Mouse (Mus musculus): Measurements from ENCODE around the gene Ufd1.
"Not testable (repeated sequence)": the region's sequence is repeated elsewhere in the genome, so short reads cannot be mapped to it uniquely, and the experiment has no call there.

Ufd1 gene

GRCm38 (mm10) chr16:18812385-18812910, 869 bp downstream of the Ufd1 start:
- peak; percentile 15 for DNase-seq

DNA sequence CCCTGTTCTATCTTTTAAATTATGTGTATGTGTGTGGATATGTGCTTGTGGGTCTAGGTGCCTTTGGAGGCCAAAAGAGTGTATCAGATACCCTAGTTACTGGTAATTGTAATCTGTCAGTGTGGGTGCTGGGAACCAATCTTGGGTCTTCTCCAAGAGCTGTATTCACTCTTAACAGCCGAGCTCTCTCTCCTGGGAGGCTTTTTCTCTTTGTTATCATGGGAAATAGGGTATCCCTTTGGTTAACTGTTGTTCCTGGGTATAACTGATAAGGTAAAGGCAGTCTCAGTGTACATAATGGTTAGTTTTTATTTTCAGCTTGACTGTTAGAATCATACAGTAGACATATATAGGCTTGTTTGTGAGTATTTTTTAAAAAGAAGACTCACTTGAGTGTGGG, 10.8 kb downstream of the Ufd1 start:
- no peak for DNase-seq

GRCm38 (mm10) chr16:18822925-18823324, 11.3 kb downstream of the Ufd1 start:
- no peak for DNase-seq

- DNase-seq, result no peak
These were observed 17.1 kb downstream of the Ufd1 start for GRCm38 (mm10) chr16:18828630-18829029.

DNA sequence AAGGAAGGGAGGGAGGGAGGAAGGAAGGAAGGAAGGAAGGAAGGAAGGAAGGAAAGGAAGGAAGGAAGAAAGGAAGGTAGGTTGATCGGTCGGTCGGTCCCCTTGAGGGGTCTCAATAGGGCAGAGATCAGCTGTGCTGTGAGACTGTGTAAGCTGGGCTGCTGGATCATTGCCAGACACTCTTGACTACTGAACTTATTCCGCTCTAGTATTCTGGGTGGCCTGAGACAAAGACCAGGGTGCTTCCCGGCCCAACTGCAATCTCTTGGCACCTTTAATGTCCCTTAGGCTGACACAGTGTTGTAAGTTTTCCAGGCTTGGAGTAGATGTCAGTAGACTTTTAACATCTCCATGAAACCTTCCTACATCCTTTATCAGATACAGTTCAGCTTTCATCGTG, 17.5 kb downstream of the Ufd1 start:
- no peak for DNase-seq

- no peak for DNase-seq
These were observed 21.9 kb downstream of the Ufd1 start for GRCm38 (mm10) chr16:18833486-18833885.

GRCm38 (mm10) chr16:18836073-18836467, 24.5 kb downstream of the Ufd1 start:
- no peak for DNase-seq

DNA sequence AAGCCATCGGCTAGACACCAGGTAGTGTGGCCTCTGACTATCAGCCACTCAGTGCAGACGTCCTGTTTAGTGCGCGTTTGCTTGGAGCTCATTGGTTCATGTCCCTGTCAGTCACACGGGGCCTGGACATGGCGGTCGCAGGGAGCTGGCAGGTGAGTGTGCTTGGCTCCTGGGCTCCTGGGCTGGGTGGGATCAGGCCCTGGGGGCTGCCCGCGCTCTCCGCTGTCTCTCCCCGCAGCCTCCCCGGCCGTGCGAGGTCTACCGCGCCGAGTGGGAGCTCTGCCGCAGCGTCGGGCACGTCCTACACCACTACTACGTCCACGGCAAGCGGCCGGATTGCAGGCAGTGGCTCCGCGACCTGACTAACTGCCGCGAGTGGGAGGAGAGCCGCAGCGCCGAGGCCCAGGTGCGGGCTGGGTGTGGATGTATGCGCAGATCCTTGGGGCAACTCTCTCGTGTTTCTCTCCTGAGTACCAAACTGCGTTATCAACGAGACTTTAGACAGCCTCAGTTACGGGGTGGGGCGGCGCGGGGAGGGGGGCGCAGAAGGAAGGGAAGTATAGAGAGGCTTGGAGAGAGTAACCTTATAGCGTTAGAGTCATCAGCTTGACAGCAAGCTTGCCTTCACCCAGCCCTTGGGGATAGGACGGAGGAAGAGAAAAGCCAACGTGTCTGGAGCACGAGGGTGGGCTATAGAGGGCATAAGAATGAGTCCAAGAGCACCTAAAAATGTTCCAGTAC, 25.1 kb downstream of the Ufd1 start, which contains the start of the genes 2510002D24Rik and Gm28539:
Gene 2510002D24Rik, plus strand, starts transcription at position 111 of the 741 bp plus-strand sequence.
Gene Gm28539, plus strand, starts transcription at position 117 of the 741 bp plus-strand sequence.
- peak; percentile 94 for DNase-seq

GRCm38 (mm10) chr16:18838346-18838745, 26.8 kb downstream of the Ufd1 start:
- no peak for DNase-seq

- no peak for DNase-seq
These were observed 34.8 kb downstream of the Ufd1 start for GRCm38 (mm10) chr16:18846301-18846820.

- not testable (repeated sequence) for DNase-seq
These were observed 38.1 kb downstream of the Ufd1 start for GRCm38 (mm10) chr16:18849521-18850190.

DNA sequence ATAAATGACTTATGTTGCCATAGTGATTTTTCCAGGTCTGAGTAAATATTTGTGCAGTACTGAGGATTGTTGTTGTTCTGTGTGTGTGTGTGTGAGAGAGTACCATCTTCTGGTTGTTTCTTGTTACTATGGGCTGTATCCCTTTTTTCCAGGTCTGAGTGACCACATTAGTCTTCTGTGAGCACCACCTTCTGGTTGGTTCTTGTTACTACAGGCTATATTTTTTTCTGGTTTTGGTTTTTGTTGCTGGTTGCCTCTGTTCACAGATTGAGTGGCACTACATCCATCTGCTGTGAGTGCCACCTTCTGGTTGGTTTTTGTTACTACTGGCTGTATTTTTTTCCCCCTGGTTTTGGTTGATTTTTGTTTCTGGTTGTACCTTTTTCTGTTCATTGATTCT, 47.0 kb downstream of the Ufd1 start:
- DNase-seq, result no peak

DNA sequence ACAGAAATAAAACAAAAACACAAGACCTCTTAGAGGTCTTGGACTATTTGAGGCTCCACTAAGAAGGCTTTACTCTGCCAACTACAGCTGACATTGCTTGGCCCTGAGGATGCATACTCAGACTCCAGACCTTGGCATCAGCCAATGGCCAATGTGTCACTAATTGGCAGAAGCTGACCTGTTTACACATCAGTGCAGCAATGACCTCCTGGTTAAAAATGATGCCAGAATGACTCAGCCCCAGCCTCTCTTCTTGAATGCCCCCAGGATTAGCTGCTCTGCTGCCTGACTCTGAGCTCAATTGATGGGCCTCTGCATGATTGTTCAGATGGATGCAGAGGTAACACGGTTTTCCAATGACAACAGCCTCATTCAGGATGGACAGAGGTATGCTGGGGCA, 48.6 kb downstream of the Ufd1 start:
- no peak for DNase-seq

- DNase-seq, result not testable (repeated sequence)
These were observed 58.9 kb downstream of the Ufd1 start for GRCm38 (mm10) chr16:18870495-18870894.

DNA sequence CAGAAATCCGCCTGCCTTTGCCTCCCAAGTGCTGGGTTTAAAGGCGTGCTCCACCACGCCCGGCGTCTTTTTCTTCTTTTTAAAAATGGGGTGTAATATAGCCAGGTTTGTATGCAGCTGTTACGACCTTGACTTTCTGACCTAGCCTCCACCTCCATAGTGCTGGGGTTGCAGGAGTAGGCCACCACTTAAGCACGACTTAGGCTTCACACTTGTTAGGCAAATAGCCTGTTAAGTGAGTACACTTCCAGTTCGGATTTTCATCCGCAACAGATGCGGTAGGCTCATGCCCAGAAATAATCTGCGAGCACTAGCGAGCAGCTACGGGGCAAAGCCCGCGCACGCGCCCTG, 64.5 kb downstream of the Ufd1 start:
- no peak for DNase-seq

DNA sequence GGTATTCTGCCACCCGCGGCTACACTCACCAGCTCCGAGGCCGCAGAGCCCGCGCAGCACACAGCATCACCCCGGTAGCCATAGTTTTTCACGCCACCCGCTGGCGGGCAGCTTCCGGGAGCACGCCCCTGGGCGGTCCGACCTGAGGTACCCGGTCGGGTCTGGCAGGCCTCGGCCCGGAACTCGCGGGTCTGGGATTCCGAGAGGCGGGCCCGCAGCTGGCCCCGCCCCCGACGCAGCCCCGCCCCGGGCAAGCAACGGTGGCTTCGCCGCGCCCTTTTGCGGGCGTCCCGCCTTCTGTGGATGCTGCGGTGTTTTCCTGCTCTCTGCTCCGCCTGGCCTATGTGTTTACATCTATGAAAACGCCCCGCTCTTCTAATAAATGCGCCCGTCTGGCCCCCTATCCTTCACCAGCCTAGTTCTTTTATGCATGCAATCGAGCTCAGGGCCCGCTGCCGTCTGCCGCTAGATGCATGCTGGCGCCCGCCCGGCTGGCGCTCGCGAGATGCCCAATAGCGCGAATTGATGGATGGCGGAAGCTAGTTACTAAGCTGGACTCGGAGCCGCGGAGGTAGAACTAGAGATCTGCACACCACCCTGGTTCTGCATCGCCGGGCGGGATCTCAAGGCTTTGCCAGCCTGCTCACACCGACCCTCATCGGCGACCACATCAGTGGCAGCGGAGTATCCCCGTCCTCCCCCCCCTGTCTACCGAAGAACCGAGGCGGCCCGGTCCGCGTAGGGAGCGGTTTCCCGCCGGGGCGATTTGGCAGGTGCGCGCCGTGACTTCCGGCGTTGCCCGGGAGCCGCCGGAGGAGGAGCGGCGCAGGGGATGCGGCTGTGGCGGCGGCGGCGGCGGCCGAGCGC, 65.1 kb downstream of the Ufd1 start, which contains the start of the genes Mrpl40 and Hira:
Gene Mrpl40, minus strand, starts transcription at position 421 of the 867 bp plus-strand sequence.
Gene Hira, plus strand, starts transcription at position 596 of the 867 bp plus-strand sequence.
- DNase-seq, result peak; percentile 89

GRCm38 (mm10) chr16:18877386-18878090, 66.0 kb downstream of the Ufd1 start:
- DNase-seq, result peak; percentile 43

GRCm38 (mm10) chr16:18878091-18878720, 66.6 kb downstream of the Ufd1 start:
- DNase-seq, result peak; percentile 20

DNA sequence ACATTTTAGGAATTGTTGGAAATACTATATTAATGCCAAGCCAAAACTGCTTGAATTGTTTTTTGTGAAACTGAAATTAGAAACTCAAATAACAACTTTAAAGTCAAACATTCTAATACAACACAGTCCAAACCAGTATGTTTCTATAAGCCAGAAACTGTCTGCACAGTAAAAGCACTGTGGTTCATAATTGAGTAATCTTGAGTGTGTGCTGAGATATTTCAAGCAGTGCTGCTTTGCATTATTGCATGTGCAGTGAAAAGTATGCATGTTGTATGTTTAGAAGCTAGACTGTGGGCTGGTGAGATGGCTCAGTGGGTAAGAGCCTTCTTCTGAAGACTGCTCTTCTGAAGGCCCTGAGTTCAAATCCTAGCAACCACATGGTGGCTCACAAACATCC, 72.5 kb downstream of the Ufd1 start:
- DNase-seq, result no peak

Data from right cerebral cortex, postnatal 14 days (tissue).